Mouse (Mus musculus) testis, adult 2 months (tissue): ENCODE measurements around the gene Psmd3. TPM values are rescaled to one million over a fixed set of nuclear protein-coding genes. Genes with fewer than 3 reads are reported as not detected.
"Not testable (repeated sequence)": the region's sequence is repeated elsewhere in the genome, so short reads cannot be mapped to it uniquely, and the experiment has no call there.

ENCODE experiments used
- H3K27ac ChIP-seq: fragments of 200-500 bp; 2 replicates; pipeline ENCODE4 v1.5.1; 2012; ENCODE audit warnings: low read depth, low read length; ENCODE audit not compliant: control insufficient read depth, insufficient read depth
- H3K27me3 ChIP-seq: fragments of 200-500 bp; 2 replicates; pipeline ENCODE4 v1.6.1; 2012; ENCODE audit warnings: mild to moderate bottlenecking, low read length, moderate library complexity; ENCODE audit not compliant: control insufficient read depth, insufficient read depth
- H3K36me3 ChIP-seq: fragments of 200-500 bp; 2 replicates; pipeline ENCODE4 v1.6.1; 2012; ENCODE audit warnings: mild to moderate bottlenecking, low read length; ENCODE audit not compliant: control insufficient read depth, insufficient read depth
- H3K4me1 ChIP-seq: fragments of 200-500 bp; 2 replicates; pipeline ENCODE4 v1.6.1; 2012; ENCODE audit warnings: low read length; ENCODE audit not compliant: control insufficient read depth, insufficient read depth
- H3K4me3 ChIP-seq: fragments of 200-500 bp; 2 replicates; pipeline ENCODE4 v1.5.1; 2012; ENCODE audit warnings: low read depth, mild to moderate bottlenecking, low read length, moderate library complexity, mixed read lengths; ENCODE audit not compliant: control insufficient read depth
- CTCF ChIP-seq: fragments of 200-500 bp; IDR thresholded peaks from 2 replicates; pipeline ENCODE4 v1.5.1; 2012; ENCODE audit warnings: low read depth, mild to moderate bottlenecking, inconsistent platforms, low read length, moderate library complexity; ENCODE audit not compliant: control insufficient read depth, insufficient read depth, insufficient replicate concordance
- POLR2A ChIP-seq: fragments of 200-500 bp; IDR thresholded peaks from 2 replicates; pipeline ENCODE4 v1.6.1; 2012; ENCODE audit warnings: low read depth, mild to moderate bottlenecking, inconsistent platforms, low read length, moderate library complexity; ENCODE audit not compliant: control insufficient read depth
- polyA plus RNA-seq: library from polyadenylated mRNA; depleted of rRNA; stranded (reverse); fragments of >200 nt; gene quantifications from 2 replicates; pipeline ENCODE4 v1.2.3, GENCODE M21; 2012

Gene Psmd3
- polyA plus RNA-seq, 1 experiment = 70.2 TPM

DNA sequence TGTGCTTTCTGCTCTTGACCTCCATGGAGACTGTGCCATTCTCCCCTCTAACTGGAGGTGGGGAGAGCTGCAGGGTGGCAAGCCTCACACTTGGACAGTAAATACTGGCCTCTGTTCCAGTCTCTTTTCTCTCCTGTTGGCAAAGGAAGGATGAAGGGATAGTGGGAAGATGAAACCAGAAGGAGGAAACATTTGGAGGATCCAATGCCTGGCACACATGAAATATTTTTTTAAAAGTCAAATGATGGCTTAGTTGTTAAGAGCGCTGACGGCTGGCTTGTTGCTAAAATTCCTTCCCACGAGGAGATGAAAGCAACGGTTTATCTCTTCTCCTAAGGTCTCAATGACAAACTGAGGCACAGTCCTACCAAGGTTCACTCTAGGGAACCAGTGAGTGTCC is 52.8 kb downstream of the Psmd3 start:
- no peak overlapping the region for H3K27ac ChIP-seq
- TF ChIP-seq POLR2A (no peak), CTCF (no peak)
- H3K4me1 ChIP-seq = peaks cover 11% of the 10 kb centered on the region
- H3K4me3 ChIP-seq = no peak overlapping the region
- H3K27me3 ChIP-seq = no peaks in the 10 kb centered on the region
- H3K36me3 ChIP-seq = no peaks in the 10 kb centered on the region

DNA sequence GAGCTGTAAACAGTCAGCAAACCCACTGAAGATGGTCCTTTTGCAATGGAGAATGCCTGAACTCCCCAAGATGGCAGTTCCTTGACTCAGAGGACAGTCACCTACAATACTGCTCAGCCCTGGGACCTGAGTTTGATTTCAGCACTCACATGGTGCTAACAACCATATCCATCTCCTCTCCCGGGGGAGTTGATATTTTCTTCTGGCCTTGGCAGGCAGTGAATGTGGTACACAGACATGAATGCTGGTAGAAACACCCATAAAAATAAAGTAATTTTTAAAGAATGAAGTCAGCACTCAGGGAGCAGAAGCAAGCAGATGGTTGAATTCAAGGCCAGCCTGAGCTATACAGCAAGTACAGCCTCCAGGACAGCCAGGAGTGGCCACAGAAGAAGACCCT is 53.8 kb downstream of the Psmd3 start:
- Histone ChIP-seq H3K27ac (no peak overlapping the region), H3K27me3 (no peaks in the 10 kb centered on the region; the same call in 1 of the 2 replicates), H3K36me3 (no peaks in the 10 kb centered on the region), H3K4me1 (peaks cover 20% of the 10 kb centered on the region), H3K4me3 (no peak overlapping the region)
- TF ChIP-seq POLR2A (no peak), CTCF (no peak)

- peaks cover 24% of the 10 kb centered on the region for H3K4me1 ChIP-seq
- not testable (repeated sequence) for H3K4me3 ChIP-seq, H3K27ac ChIP-seq, H3K36me3 ChIP-seq, H3K27me3 ChIP-seq
Measured at GRCm38 (mm10) chr11:98737220-98737619, 54.9 kb downstream of the Psmd3 start.

- TF ChIP-seq POLR2A = no peak
- no peak for TF ChIP-seq CTCF
- Histone ChIP-seq H3K27me3 (no peaks in the 10 kb centered on the region; the same call in 1 of the 2 replicates), H3K27ac (no peak overlapping the region), H3K36me3 (no peaks in the 10 kb centered on the region), H3K4me3 (no peak overlapping the region), H3K4me1 (peaks cover 33% of the 10 kb centered on the region)
Measured at GRCm38 (mm10) chr11:98738428-98738911, 56.1 kb downstream of the Psmd3 start.

DNA sequence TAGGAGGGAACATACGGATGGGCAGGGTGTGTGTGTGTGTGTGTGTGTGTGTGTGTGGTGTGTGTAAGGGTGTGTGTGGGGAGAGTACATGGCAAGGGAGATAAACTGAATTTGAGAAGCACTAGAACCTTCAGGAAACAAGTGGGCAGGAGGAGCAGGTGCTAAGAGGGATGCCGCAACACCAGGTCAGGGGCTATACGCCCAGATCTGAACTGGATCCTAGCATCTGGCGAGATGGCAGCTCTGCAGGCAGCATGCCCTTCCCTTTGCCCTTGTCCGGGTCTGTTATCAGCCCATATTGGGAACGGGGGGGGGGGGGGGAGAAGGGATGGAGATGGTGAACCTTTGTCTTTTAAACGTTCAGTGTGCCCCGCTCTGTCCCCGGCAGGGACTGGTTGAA is 56.6 kb downstream of the Psmd3 start:
- no peak overlapping the region for H3K4me3 ChIP-seq
- TF ChIP-seq CTCF = no peak
- no peak for TF ChIP-seq POLR2A
- H3K27me3 ChIP-seq = no peaks in the 10 kb centered on the region; the same call in 1 of the 2 replicates
- no peaks in the 10 kb centered on the region for H3K36me3 ChIP-seq
- H3K4me1 ChIP-seq = peaks cover 33% of the 10 kb centered on the region
- no peak overlapping the region for H3K27ac ChIP-seq

- H3K4me3 ChIP-seq = no peak overlapping the region
- H3K36me3 ChIP-seq = no peaks in the 10 kb centered on the region
- H3K4me1 ChIP-seq = peaks cover 38% of the 10 kb centered on the region
- H3K27ac ChIP-seq = peak overlapping the region; percentile 57
- TF ChIP-seq POLR2A (no peak), CTCF (no peak)
- no peaks in the 10 kb centered on the region; the same call in 1 of the 2 replicates for H3K27me3 ChIP-seq
Measured at GRCm38 (mm10) chr11:98740026-98740392, 57.7 kb downstream of the Psmd3 start.

GRCm38 (mm10) chr11:98740393-98741050 is 58.2 kb downstream of the Psmd3 start, which contains the start of gene Thra:
TSS of gene Thra (plus strand) at chr11:98740638.
- peak within 1 kb of the TSS; percentile 57 for H3K27ac ChIP-seq

More at GRCm38 (mm10) chr11:98740393-98741050, 58.2 kb downstream of the Psmd3 start, which contains the start of gene Thra:
- Histone ChIP-seq H3K4me1 (peaks cover 38% of the 10 kb centered on the region), H3K4me3 (peak within 1 kb of the TSS; percentile 45), H3K36me3 (no peaks in the 10 kb centered on the region), H3K27me3 (no peaks in the 10 kb centered on the region; the same call in 1 of the 2 replicates)
- TF ChIP-seq POLR2A (no peak), CTCF (no peak)
